Mouse (Mus musculus) limb, embryonic 14.5 days (tissue): Measurements from ENCODE around the gene Fam19a5. TPM values are rescaled to one million over a fixed set of nuclear protein-coding genes. Genes with fewer than 3 reads are reported as not detected.
A peak's percentile ranks its signal among the peaks of the same experiment; 100 is the strongest.

Experiments
- ATAC-seq: fragments of 200-750 bp; cut with Nextera tagmentation; 2 replicates; pipeline ENCODE4 v1.8.0; 2017; ENCODE audit warnings: low read depth, moderate number of reproducible peaks, moderate TSS enrichment; ENCODE audit not compliant: low FRiP score
- DNase-seq: peaks from one replicate; pipeline ENCODE4 v3.0.0-alpha.2; 2015; ENCODE audit warnings: low spot score
- H3K27ac ChIP-seq: fragments of 300-500 bp; sonication (generic); replicated peaks from 2 replicates; pipeline ENCODE4 v1.5.1; 2014; ENCODE audit warnings: low read depth, mild to moderate bottlenecking, low read length, moderate library complexity, mixed read lengths
- H3K27me3 ChIP-seq: fragments of 300-500 bp; sonication (generic); 2 replicates; pipeline ENCODE4 v1.6.1; 2014; ENCODE audit warnings: low read length, mixed read lengths; ENCODE audit not compliant: control insufficient read depth, insufficient read depth
- H3K36me3 ChIP-seq: fragments of 300-500 bp; sonication (generic); 2 replicates; pipeline ENCODE4 v1.6.1; 2014; ENCODE audit warnings: mild to moderate bottlenecking, low read length, moderate library complexity, mixed read lengths; ENCODE audit not compliant: control insufficient read depth, insufficient read depth
- H3K4me1 ChIP-seq: fragments of 300-500 bp; sonication (generic); 2 replicates; pipeline ENCODE4 v1.6.1; 2014; ENCODE audit warnings: antibody characterized with exemption, low read length, mixed read lengths; ENCODE audit not compliant: control insufficient read depth, insufficient read depth
- H3K4me2 ChIP-seq: fragments of 300-500 bp; sonication (generic); replicated peaks from 2 replicates; pipeline ENCODE4 v1.6.1; 2014; ENCODE audit warnings: low read depth, mild to moderate bottlenecking, low read length, moderate library complexity; ENCODE audit not compliant: severe bottlenecking
- H3K4me3 ChIP-seq: fragments of 300-500 bp; sonication (generic); replicated peaks from 2 replicates; pipeline ENCODE4 v1.5.1; 2014; ENCODE audit warnings: low read length
- H3K9ac ChIP-seq: fragments of 300-500 bp; sonication (generic); 2 replicates; pipeline ENCODE4 v1.6.1; 2014; ENCODE audit warnings: mild to moderate bottlenecking, low read depth, low read length, moderate library complexity; ENCODE audit not compliant: severe bottlenecking
- H3K9me3 ChIP-seq: fragments of 300-500 bp; sonication (generic); 2 replicates; pipeline ENCODE4 v1.6.1; 2016; ENCODE audit warnings: low read length; ENCODE audit not compliant: control insufficient read depth
- POLR2A ChIP-seq: fragments of 200-500 bp; IDR thresholded peaks from 2 replicates; pipeline ENCODE4 v1.8.0; 2012; ENCODE audit warnings: inconsistent platforms, mild to moderate bottlenecking, moderate library complexity, borderline replicate concordance; ENCODE audit not compliant: insufficient read depth, insufficient read length; ENCODE audit errors: extremely low read depth
- WGBS: fragments of 180-500 bp; shearing (Covaris S2); extraction: QIAGEN DNeasy Blood & Tissue Kit; methylation state at CpG from one replicate; pipeline ENCODE4 v1.1.7; 2014; 5-methylcytosine and 5-hydroxymethylcytosine counted together
- polyA plus RNA-seq, 2 experiments: library from polyadenylated mRNA; depleted of rRNA in 1 of 2; stranded (reverse) in 1 of 2; unstranded in 1 of 2; fragments of >200 nt; fragmentation: Nextera tagmentation in 1 of 2; extraction: Ambion mirVana in 1 of 2; gene quantifications; 2 replicates each; pipeline versions ENCODE4 v1.2.1 to v1.2.3; 2012 to 2014

Gene Fam19a5
- polyA plus RNA-seq, 2 experiments, result 4.8 to 8.4 TPM

DNA sequence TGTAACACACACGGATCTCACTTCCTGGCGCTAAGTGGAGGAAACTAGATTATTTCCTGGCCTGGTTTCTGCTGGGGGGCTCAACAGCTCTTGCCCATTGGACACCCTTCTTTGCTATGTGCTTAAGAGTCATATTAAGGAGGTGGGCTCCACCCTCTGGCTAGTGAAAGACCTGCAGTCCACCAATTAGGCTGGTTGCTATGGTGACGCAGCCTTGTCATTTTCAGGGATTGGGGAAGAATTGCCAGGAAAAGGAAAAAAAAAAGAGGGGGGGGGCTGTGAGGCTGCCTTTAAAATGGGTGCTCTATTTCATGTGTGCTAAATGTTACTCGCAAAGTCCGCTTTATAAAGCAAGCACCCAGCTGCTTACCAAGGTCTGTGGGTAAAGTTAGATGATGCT, 2.9 kb downstream of the Fam19a5 start:
- ATAC-seq, result no peak; the same call in 1 of the 2 replicates
- Histone ChIP-seq H3K36me3 (no peaks in the 10 kb centered on the region), H3K9ac (no peak overlapping the region), H3K4me3 (no peak overlapping the region), H3K9me3 (no peaks in the 10 kb centered on the region), H3K4me2 (no peak overlapping the region), H3K4me1 (no peaks in the 10 kb centered on the region), H3K27me3 (peaks cover 61% of the 10 kb centered on the region), H3K27ac (no peak overlapping the region)
- no peak for TF ChIP-seq POLR2A
- 42% methylated on average over 5 of the region's 5 CpGs for WGBS
- DNase-seq, result peak; percentile 66

DNA sequence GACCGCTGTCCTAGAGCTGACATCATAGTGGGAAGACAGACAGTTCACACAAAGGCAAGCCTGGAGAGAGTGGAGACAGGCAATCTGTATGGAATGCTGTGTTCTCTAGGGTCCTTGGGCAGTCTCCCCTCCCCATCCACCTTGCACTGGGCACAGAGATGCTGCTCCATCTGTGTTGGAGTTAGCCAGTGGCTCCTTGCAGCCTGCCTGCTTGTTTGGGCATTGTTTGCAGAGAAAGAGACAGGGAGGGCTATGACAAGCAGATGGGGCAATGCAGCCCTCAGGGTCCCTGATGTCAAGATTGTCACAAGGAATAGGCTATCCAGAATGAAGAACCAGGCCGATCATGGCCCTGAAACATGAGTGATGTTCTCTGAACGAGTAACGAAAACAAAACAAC, 5.6 kb downstream of the Fam19a5 start:
- WGBS, result 81% methylated on average over 4 of the region's 4 CpGs
- Histone ChIP-seq H3K27me3 (peaks cover 38% of the 10 kb centered on the region), H3K4me3 (no peak overlapping the region), H3K27ac (no peak overlapping the region), H3K4me2 (no peak overlapping the region), H3K4me1 (no peaks in the 10 kb centered on the region), H3K9me3 (no peaks in the 10 kb centered on the region), H3K9ac (no peak overlapping the region), H3K36me3 (no peaks in the 10 kb centered on the region)
- TF ChIP-seq POLR2A, result no peak
- DNase-seq, result no peak
- no peak for ATAC-seq

- no peak for TF ChIP-seq POLR2A
- no peaks in the 10 kb centered on the region for H3K4me1 ChIP-seq
- H3K4me3 ChIP-seq, result no peak overlapping the region
- no peak for DNase-seq
- no peak for ATAC-seq
- WGBS, result 47% methylated on average over 5 of the region's 5 CpGs
- no peak overlapping the region for H3K4me2 ChIP-seq
- H3K9me3 ChIP-seq, result no peaks in the 10 kb centered on the region
- H3K27ac ChIP-seq, result no peak overlapping the region
- H3K27me3 ChIP-seq, result peaks cover 27% of the 10 kb centered on the region
- no peak overlapping the region for H3K9ac ChIP-seq
- H3K36me3 ChIP-seq, result no peaks in the 10 kb centered on the region
Observed at GRCm38 (mm10) chr15:87550756-87551155, 6.7 kb downstream of the Fam19a5 start.

DNA sequence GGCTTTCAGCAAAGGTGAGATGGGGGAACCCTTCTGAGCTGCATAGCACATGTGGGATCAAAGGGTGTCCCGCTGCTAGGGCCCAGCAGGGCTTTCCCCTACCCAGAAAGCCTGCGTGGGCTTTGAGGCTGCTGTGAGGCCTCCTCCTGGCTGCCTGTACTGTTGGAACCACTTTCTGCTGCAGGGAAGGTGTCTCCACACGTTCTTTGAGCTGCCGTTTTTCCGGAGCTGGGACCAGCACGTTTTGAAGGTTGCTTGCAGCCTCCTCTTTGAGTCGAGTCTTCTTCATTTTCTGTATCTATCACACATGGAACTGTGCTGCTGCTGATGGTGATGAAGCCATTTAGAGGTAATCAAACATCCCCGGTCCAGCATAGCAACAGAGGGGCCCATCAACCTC, 7.5 kb downstream of the Fam19a5 start:
- H3K27ac ChIP-seq, result no peak overlapping the region
- no peaks in the 10 kb centered on the region for H3K4me1 ChIP-seq
- H3K36me3 ChIP-seq, result no peaks in the 10 kb centered on the region
- peaks cover 19% of the 10 kb centered on the region; the same call in 1 of the 2 replicates for H3K27me3 ChIP-seq
- no peaks in the 10 kb centered on the region for H3K9me3 ChIP-seq
- H3K9ac ChIP-seq, result no peak overlapping the region
- WGBS, result 20% methylated on average over 8 of the region's 8 CpGs
- TF ChIP-seq POLR2A, result no peak
- H3K4me3 ChIP-seq, result no peak overlapping the region
- DNase-seq, result no peak
- no peak overlapping the region for H3K4me2 ChIP-seq
- no peak for ATAC-seq

DNA sequence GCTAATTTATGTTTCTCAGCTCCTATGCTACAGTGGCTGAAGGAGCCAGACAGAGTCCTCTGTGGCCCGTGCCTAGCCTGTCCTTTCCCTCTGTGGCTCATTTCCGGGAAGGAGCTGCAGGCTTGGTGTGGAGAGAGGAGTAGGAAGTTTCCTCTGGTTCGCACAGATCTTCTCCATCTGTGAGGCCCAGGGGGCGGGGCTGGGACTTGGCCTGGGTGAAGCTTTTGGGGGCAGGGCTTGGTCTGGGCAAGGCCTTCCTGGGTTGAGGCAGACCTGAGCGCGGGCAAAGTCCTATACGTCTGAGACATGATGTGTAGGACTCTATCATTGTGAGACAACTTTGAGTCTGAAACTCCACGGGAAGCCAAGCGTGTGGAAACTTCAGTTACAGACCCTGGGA, 11.7 kb downstream of the Fam19a5 start:
- Histone ChIP-seq H3K4me2 (no peak overlapping the region), H3K4me1 (no peaks in the 10 kb centered on the region), H3K9me3 (no peaks in the 10 kb centered on the region), H3K27me3 (no peaks in the 10 kb centered on the region), H3K9ac (no peak overlapping the region), H3K27ac (no peak overlapping the region), H3K36me3 (no peaks in the 10 kb centered on the region), H3K4me3 (no peak overlapping the region)
- no peak for TF ChIP-seq POLR2A
- no peak for ATAC-seq
- 78% methylated on average over 9 of the region's 9 CpGs for WGBS
- no peak for DNase-seq

DNA sequence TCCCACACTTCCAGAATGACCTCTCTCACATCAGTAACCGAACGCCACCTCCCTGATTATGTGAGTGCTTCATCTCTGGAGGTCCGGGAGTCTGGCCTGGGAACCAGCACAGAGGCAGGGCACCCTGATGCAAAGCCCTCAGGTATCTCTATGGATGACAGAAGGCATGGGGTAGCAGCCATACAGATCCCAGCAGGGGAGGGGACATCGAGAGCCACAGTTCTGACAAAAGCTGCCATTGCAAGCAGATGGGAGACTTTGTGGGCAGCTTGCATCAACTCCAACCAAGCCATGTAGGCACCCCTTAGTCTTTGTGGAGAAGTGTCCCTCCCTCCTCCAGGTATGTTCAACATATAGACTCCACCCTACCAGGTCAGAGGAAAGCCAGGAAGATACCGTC, 20.2 kb downstream of the Fam19a5 start:
- no peak for ATAC-seq
- Histone ChIP-seq H3K9me3 (no peaks in the 10 kb centered on the region), H3K27me3 (no peaks in the 10 kb centered on the region), H3K27ac (no peak overlapping the region), H3K4me1 (no peaks in the 10 kb centered on the region), H3K4me2 (no peak overlapping the region), H3K4me3 (no peak overlapping the region), H3K36me3 (no peaks in the 10 kb centered on the region), H3K9ac (no peak overlapping the region)
- no peak for DNase-seq
- 89% methylated on average over 5 of the region's 5 CpGs for WGBS
- no peak for TF ChIP-seq POLR2A
